ENCODE assay signal across 9 mouse cellular contexts in the genomic region with DNA sequence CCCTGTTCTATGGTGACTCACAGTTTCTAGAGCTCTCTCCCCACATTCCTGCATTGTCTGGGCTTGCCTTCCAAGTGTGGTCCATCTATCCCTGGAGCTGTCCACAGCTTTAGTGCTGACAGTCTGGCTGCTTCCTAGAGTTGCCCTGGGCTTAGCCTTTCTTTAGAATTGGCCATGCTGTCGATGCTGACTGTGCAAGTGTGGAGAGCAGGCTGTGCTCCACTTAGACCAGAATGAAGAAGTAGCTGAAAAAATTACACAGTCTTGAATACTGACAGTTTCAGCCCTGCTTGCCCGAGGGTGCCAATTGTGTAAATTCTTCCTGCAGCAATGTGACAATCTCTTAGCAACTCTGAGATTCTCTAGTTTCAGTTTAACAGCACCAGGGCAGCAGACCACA.
A peak's percentile ranks its signal among the peaks of the same experiment; 100 is the strongest.
DNase-seq lines count a peak whose midpoint lies in the region; ATAC-seq lines count a peak whose summit lies in the region.
"Had no signal": no experiment of that assay in that cellular context is flagged by ENCODE, and none has a peak within 500 bp of the region (broad histone marks: within the 10 kb centered on the region; RNA-seq: fewer than 3 reads in every experiment).

No protein-coding gene starts in this region.

- no peaks in the 10 kb centered on the region for H3K9me3 ChIP-seq in heart, embryonic 12.5 days (replicated peaks)
- H3K9me3 ChIP-seq in midbrain, embryonic 16.5 days (replicated peaks; ENCODE audit: control insufficient read depth, low read length, poor library complexity, severe bottlenecking), result 0 out of 2 replicates have a peak, but pooled peaks cover 2% of the 10 kb centered on the region
- H3K9me3 ChIP-seq: lung, embryonic 15.5 days had no signal

- WGBS in heart, embryonic 12.5 days, result 41% methylated on average over 2 of the region's 2 CpGs
- WGBS in midbrain, embryonic 16.5 days, result 20% methylated on average over 2 of the region's 2 CpGs

- ATAC-seq in heart, embryonic 12.5 days (ENCODE audit: insufficient number of reproducible peaks, low FRiP score), result no peak
- ATAC-seq in frontal cortex, adult (ENCODE audit: low TSS enrichment), result peak; percentile 85
- ATAC-seq in midbrain, embryonic 16.5 days, result peak; percentile 90

- no peaks in the 10 kb centered on the region for H3K36me3 ChIP-seq in heart, embryonic 12.5 days
- H3K36me3 ChIP-seq in midbrain, embryonic 16.5 days (ENCODE audit: control insufficient read depth, insufficient read depth, low read length), result no peaks in the 10 kb centered on the region
- H3K36me3 ChIP-seq: lung, embryonic 15.5 days had no signal

- no peaks in the 10 kb centered on the region for H3K4me1 ChIP-seq in heart, embryonic 12.5 days (replicated peaks)
- H3K4me1 ChIP-seq in midbrain, embryonic 16.5 days (ENCODE audit: control insufficient read depth, insufficient read depth, low read length), result peaks cover 5% of the 10 kb centered on the region; the same call in 1 of the 2 replicates
- H3K4me1 ChIP-seq: lung, embryonic 15.5 days had no signal

- H3K27ac ChIP-seq in heart, embryonic 12.5 days (ENCODE audit: poor library complexity, severe bottlenecking), result no peak overlapping the region
- peak overlapping the region; percentile 38; the same call in 1 of the 2 replicates for H3K27ac ChIP-seq in midbrain, embryonic 16.5 days (ENCODE audit: low read length)
- H3K27ac ChIP-seq: lung, embryonic 15.5 days had no signal

- H3K4me3 ChIP-seq in heart, embryonic 12.5 days, result no peak overlapping the region
- H3K4me3 ChIP-seq in midbrain, embryonic 16.5 days (ENCODE audit: low read depth, low read length), result no peak overlapping the region
- H3K4me3 ChIP-seq: lung, embryonic 15.5 days had no signal

- DNase-seq in heart, postnatal 36 days, result peak; percentile 7 to 13
- peak; percentile 45 for DNase-seq in 3T3-L1 (ENCODE audit: low read depth, low spot score)
- DNase-seq in brain, embryonic 18.5 days (ENCODE audit: low read depth, low spot score), result peak; percentile 45
- DNase-seq in spleen, adult 12 weeks (ENCODE audit: low spot score), result no peak
- no peak for DNase-seq in adrenal gland, postnatal 4 days (ENCODE audit: low spot score in 2 of 2)

- no peak overlapping the region for H3K9ac ChIP-seq in heart, embryonic 12.5 days
- H3K9ac ChIP-seq in midbrain, embryonic 16.5 days (ENCODE audit: low read depth, low read length), result no peak overlapping the region
- H3K9ac ChIP-seq: lung, embryonic 15.5 days had no signal

- no peak overlapping the region for H3K4me2 ChIP-seq in heart, embryonic 12.5 days
- no peak overlapping the region for H3K4me2 ChIP-seq in midbrain, embryonic 16.5 days (ENCODE audit: low read length)
- H3K4me2 ChIP-seq: lung, embryonic 15.5 days had no signal

- intact Hi-C loops in heart, postnatal 36 days (cut with DNase I), result no loop called here

- no peaks in the 10 kb centered on the region for H3K27me3 ChIP-seq in heart, embryonic 12.5 days (replicated peaks)
- H3K27me3 ChIP-seq in midbrain, embryonic 16.5 days (ENCODE audit: control insufficient read depth, insufficient read depth, low read depth, low read length), result no peaks in the 10 kb centered on the region
- H3K27me3 ChIP-seq: lung, embryonic 15.5 days had no signal

Comparison
In these comparisons a context has a peak if more than half of its experiments do, and no peak if none do; other contexts are left out.
1. DNase-seq: peak in heart, postnatal 36 days (2 of 2), 3T3-L1 (single experiment) and brain, embryonic 18.5 days (single experiment); none in spleen, adult 12 weeks (single experiment) and adrenal gland, postnatal 4 days (0 of 2).